ENCODE assay signal across 8 mouse cellular contexts in genomic region chr7:105640233-105640893, GRCm38 (mm10). TPM values are rescaled to one million over a fixed set of nuclear protein-coding genes. Genes with fewer than 3 reads are reported as not detected.
A peak's percentile ranks its signal among the peaks of the same experiment; 100 is the strongest.
DNase-seq lines count a peak whose midpoint lies in the region; ATAC-seq lines count a peak whose summit lies in the region.

TSS of gene Arfip2 (minus strand) at chr7:105640416.
TSS of gene Gm45799 (plus strand) at chr7:105640552.

- DNase-seq in adrenal gland, adult (ENCODE audit: inconsistent age in 2 of 2, low spot score in 1 of 2) = peak; percentile 98 to 99
- peak; percentile 99 for DNase-seq in embryo, embryonic 10.5 days (ENCODE audit: low spot score)
- peak; percentile 96 for DNase-seq in gastrocnemius, postnatal 14 days
- DNase-seq in left cerebral cortex, postnatal 10 days (ENCODE audit: extremely low spot score in 1 of 2, low spot score in 2 of 2) = peak; percentile 96 to 99
- peak; percentile 96 for DNase-seq in right cerebral cortex, postnatal 25 days
- peak; percentile 95 to 97 for DNase-seq in urinary bladder, postnatal 4 days (ENCODE audit: low spot score in 2 of 2)

- intact Hi-C loops in gastrocnemius, postnatal 14 days (cut with DNase I; ENCODE audit: low total_unique reads) = no loop called here
- intact Hi-C loops in left cerebral cortex, postnatal 10 days (cut with DNase I) = loop anchor here (5.0 kb wide), 1 partner anchor 172 kb away; the partner anchor contains the start of gene Mrpl17

- ATAC-seq in inflammation-experienced regulatory T-cells, adult 6 months = peak; percentile 95
- ATAC-seq in megakaryocyte-erythroid progenitor cell, adult 5-6 weeks (replicated peaks; ENCODE audit: low FRiP score, low TSS enrichment, poor library complexity, severe bottlenecking) = peak; percentile 94

RNA-seq across cellular contexts. Expression of gene Arfip2, which starts in this region (rescaled TPM):
- total RNA-seq in gastrocnemius, postnatal 14 days (2021) = 10 to 100 TPM; 12.2 to 14.5 TPM
- 10 to 100 TPM; 10.3 to 12.8 (median 12.2) TPM for polyA plus RNA-seq in inflammation-experienced regulatory T-cells, adult 6 months (2017; shearing (Covaris generic))
- total RNA-seq in left cerebral cortex, postnatal 10 days (2021) = 10 to 100 TPM; 88.1 to 97.9 TPM
- 32.1 and 35.3 TPM in 2 replicates for total RNA-seq in megakaryocyte-erythroid progenitor cell, adult 5-6 weeks (2014; fragmentation: Nextera tagmentation)
- total RNA-seq in megakaryocyte-erythroid progenitor cell, adult 5-6 weeks (2017) = 58.9 and 67.3 TPM in 2 replicates

RNA-seq across cellular contexts. Expression of gene Gm45799, which starts in this region (rescaled TPM):
- 1 to 10 TPM; 1.1 to 2.4 TPM for total RNA-seq in gastrocnemius, postnatal 14 days (2021)
- polyA plus RNA-seq in inflammation-experienced regulatory T-cells, adult 6 months (2017; shearing (Covaris generic)) = 10 to 100 TPM in 1 of 3 experiments, 1 to 10 TPM in 2; 4.9 to 13.7 (median 8.7) TPM
- 10 to 100 TPM; 10.8 to 11.6 TPM for total RNA-seq in left cerebral cortex, postnatal 10 days (2021)
- total RNA-seq in megakaryocyte-erythroid progenitor cell, adult 5-6 weeks (2014; fragmentation: Nextera tagmentation) = 0.15 and 6.2 TPM in 2 replicates
- total RNA-seq in megakaryocyte-erythroid progenitor cell, adult 5-6 weeks (2017) = 5.2 TPM in 1 of 2 replicates, not detected in the other

Comparison
In these comparisons a context has a peak if more than half of its experiments do, and no peak if none do; other contexts are left out.
1. Peak in every context shown above with its lines: DNase-seq and ATAC-seq.